Mouse (Mus musculus) forebrain, embryonic 11.5 days (tissue): ENCODE data around the gene Rnase12. TPM values are rescaled to one million over a fixed set of nuclear protein-coding genes. Genes with fewer than 3 reads are reported as not detected.

Experiments
- ATAC-seq: fragments of 200-750 bp; cut with Nextera tagmentation; replicated peaks from 2 replicates; pipeline ENCODE4 v1.8.0; 2017; ENCODE audit warnings: moderate TSS enrichment; ENCODE audit not compliant: low FRiP score
- DNase-seq: peaks from one replicate; pipeline ENCODE4 v3.0.0-alpha.2; 2017; ENCODE audit warnings: low spot score
- H3K27ac ChIP-seq: fragments of 300-500 bp; sonication (generic); 2 replicates; pipeline ENCODE4 v1.5.1; 2014; ENCODE audit warnings: low read depth, low read length
- H3K27me3 ChIP-seq: fragments of 300-500 bp; sonication (generic); 2 replicates; pipeline ENCODE4 v1.6.1; 2014; ENCODE audit warnings: mild to moderate bottlenecking, low read length, mixed read lengths; ENCODE audit not compliant: control insufficient read depth, insufficient read depth
- H3K36me3 ChIP-seq: fragments of 300-500 bp; sonication (generic); 2 replicates; pipeline ENCODE4 v1.6.1; 2014; ENCODE audit warnings: mild to moderate bottlenecking, low read length, moderate library complexity, mixed read lengths; ENCODE audit not compliant: control insufficient read depth, insufficient read depth
- H3K4me1 ChIP-seq: fragments of 300-500 bp; sonication (generic); replicated peaks from 2 replicates; pipeline ENCODE4 v1.6.1; 2014; ENCODE audit warnings: low read length, mixed read lengths; ENCODE audit not compliant: control insufficient read depth, insufficient read depth
- H3K4me2 ChIP-seq: fragments of 300-500 bp; sonication (generic); 2 replicates; pipeline ENCODE4 v1.6.1; 2014; ENCODE audit warnings: low read depth, mild to moderate bottlenecking, low read length, moderate library complexity, mixed read lengths; ENCODE audit not compliant: severe bottlenecking
- H3K4me3 ChIP-seq: fragments of 300-500 bp; sonication (generic); 2 replicates; pipeline ENCODE4 v1.5.1; 2014; ENCODE audit warnings: low read depth, low read length
- H3K9ac ChIP-seq: fragments of 300-500 bp; sonication (generic); 2 replicates; pipeline ENCODE4 v1.6.1; 2014; ENCODE audit warnings: low read length
- H3K9me3 ChIP-seq: fragments of 300-500 bp; sonication (generic); 2 replicates; pipeline ENCODE4 v1.6.1; 2016; ENCODE audit warnings: low read length, mixed read lengths; ENCODE audit not compliant: control insufficient read depth
- WGBS: fragments of 180-500 bp; shearing (Covaris S2); extraction: QIAGEN DNeasy Blood & Tissue Kit; methylation state at CpG from one replicate; pipeline ENCODE4 v1.1.7; 2014; 5-methylcytosine and 5-hydroxymethylcytosine counted together
- polyA plus RNA-seq: library from polyadenylated mRNA; unstranded; fragments of >200 nt; fragmentation: Nextera tagmentation; extraction: Ambion mirVana; gene quantifications from 2 replicates; pipeline ENCODE4 v1.2.1, GENCODE M21; 2014

The Rnase12 gene
- polyA plus RNA-seq, 1 experiment from 2014 or later: not detected

- ATAC-seq: no peak
- Histone ChIP-seq H3K4me1 (no peaks in the 10 kb centered on the region), H3K36me3 (no peaks in the 10 kb centered on the region), H3K4me2 (no peak overlapping the region), H3K27me3 (peaks cover 2% of the 10 kb centered on the region; the same call in 1 of the 2 replicates), H3K9me3 (no peaks in the 10 kb centered on the region), H3K9ac (no peak overlapping the region), H3K27ac (no peak overlapping the region), H3K4me3 (no peak overlapping the region)
- 78% methylated on average over 5 of the region's 5 CpGs for WGBS
- no peak for DNase-seq
Measured at GRCm38 (mm10) chr14:51047846-51048245, 9.6 kb downstream of the Rnase12 start.

GRCm38 (mm10) chr14:51041769-51042168 is 15.7 kb downstream of the Rnase12 start, which contains the start of gene Rnase9:
Gene Rnase9, minus strand, starts transcription at chr14:51041869.
- Histone ChIP-seq H3K27ac (no peak within 1 kb of the TSS), H3K4me2 (no peak within 1 kb of the TSS)
- 67% methylated on average over 6 of the region's 6 CpGs for WGBS

GRCm38 (mm10) chr14:51036214-51036613 is 21.2 kb downstream of the Rnase12 start:
- H3K9me3 ChIP-seq: no peaks in the 10 kb centered on the region
- H3K27ac ChIP-seq: no peak overlapping the region
- DNase-seq (no peak), ATAC-seq (no peak)
- H3K4me2 ChIP-seq: no peak overlapping the region
- no peaks in the 10 kb centered on the region for H3K4me1 ChIP-seq
- WGBS: 81% methylated on average over 4 of the region's 4 CpGs
- H3K27me3 ChIP-seq: no peaks in the 10 kb centered on the region
- H3K9ac ChIP-seq: no peak overlapping the region
- no peak overlapping the region for H3K4me3 ChIP-seq
- no peaks in the 10 kb centered on the region for H3K36me3 ChIP-seq

More at GRCm38 (mm10) chr14:51041769-51042168, 15.7 kb downstream of the Rnase12 start, which contains the start of gene Rnase9:
- no peak for DNase-seq
- ATAC-seq: no peak
- Histone ChIP-seq H3K4me1 (no peaks in the 10 kb centered on the region), H3K36me3 (no peaks in the 10 kb centered on the region), H3K4me3 (no peak within 1 kb of the TSS), H3K27me3 (no peaks in the 10 kb centered on the region), H3K9me3 (no peaks in the 10 kb centered on the region), H3K9ac (no peak within 1 kb of the TSS)

- ATAC-seq: no peak
- Histone ChIP-seq H3K9me3 (no peaks in the 10 kb centered on the region), H3K27me3 (no peaks in the 10 kb centered on the region), H3K9ac (no peak overlapping the region), H3K4me2 (no peak overlapping the region), H3K36me3 (no peaks in the 10 kb centered on the region), H3K27ac (no peak overlapping the region), H3K4me3 (no peak overlapping the region), H3K4me1 (no peaks in the 10 kb centered on the region)
- DNase-seq: no peak
- WGBS: 77% methylated on average over 1 of the region's 1 CpGs
Measured at GRCm38 (mm10) chr14:51035206-51035605, 22.3 kb downstream of the Rnase12 start.

GRCm38 (mm10) chr14:51027387-51028155 is 29.9 kb downstream of the Rnase12 start:
- no peaks in the 10 kb centered on the region for H3K27me3 ChIP-seq
- no peak for ATAC-seq
- 54% methylated on average over 3 of the region's 3 CpGs for WGBS
- H3K4me3 ChIP-seq: no peak overlapping the region
- no peak overlapping the region for H3K27ac ChIP-seq
- H3K4me2 ChIP-seq: no peak overlapping the region
- H3K9ac ChIP-seq: no peak overlapping the region
- DNase-seq: no peak
- no peaks in the 10 kb centered on the region for H3K4me1 ChIP-seq
- H3K9me3 ChIP-seq: no peaks in the 10 kb centered on the region
- H3K36me3 ChIP-seq: no peaks in the 10 kb centered on the region

- DNase-seq: peak; percentile 65
- no peaks in the 10 kb centered on the region for H3K27me3 ChIP-seq
- no peak overlapping the region for H3K4me2 ChIP-seq
- H3K4me1 ChIP-seq: no peaks in the 10 kb centered on the region
- H3K9me3 ChIP-seq: no peaks in the 10 kb centered on the region
- WGBS: 40% methylated on average over 5 of the region's 5 CpGs
- H3K36me3 ChIP-seq: no peaks in the 10 kb centered on the region
- no peak overlapping the region for H3K27ac ChIP-seq
- ATAC-seq: peak; percentile 64; the same call in 1 of the 2 replicates
- no peak overlapping the region for H3K4me3 ChIP-seq
- no peak overlapping the region for H3K9ac ChIP-seq
Measured at GRCm38 (mm10) chr14:51026391-51027133, 30.9 kb downstream of the Rnase12 start.

- no peaks in the 10 kb centered on the region for H3K27me3 ChIP-seq
- no peak overlapping the region for H3K27ac ChIP-seq
- DNase-seq: no peak
- H3K4me1 ChIP-seq: no peaks in the 10 kb centered on the region
- H3K4me2 ChIP-seq: no peak overlapping the region
- whole genome bisulfite sequencing: 73% methylated on average over 1 of the region's 1 CpGs
- H3K9me3 ChIP-seq: no peaks in the 10 kb centered on the region
- no peaks in the 10 kb centered on the region for H3K36me3 ChIP-seq
- no peak overlapping the region for H3K9ac ChIP-seq
- ATAC-seq: no peak
- H3K4me3 ChIP-seq: no peak overlapping the region
Measured at GRCm38 (mm10) chr14:51024820-51025219, 32.6 kb downstream of the Rnase12 start.

GRCm38 (mm10) chr14:51023457-51023856 is 34.0 kb downstream of the Rnase12 start:
- ATAC-seq (no peak), DNase-seq (no peak)
- WGBS: 88% methylated on average over 4 of the region's 4 CpGs
- Histone ChIP-seq H3K36me3 (no peaks in the 10 kb centered on the region), H3K9me3 (no peaks in the 10 kb centered on the region), H3K4me1 (no peaks in the 10 kb centered on the region), H3K9ac (no peak overlapping the region), H3K27ac (no peak overlapping the region), H3K4me2 (no peak overlapping the region), H3K27me3 (no peaks in the 10 kb centered on the region), H3K4me3 (no peak overlapping the region)
